Mouse (Mus musculus): ENCODE measurements around the gene Arhgef19.

- no peak for TF ChIP-seq POLR2A (IDR thresholded peaks at IDR 0.05; ENCODE audit: low read depth, low read length)
- TF ChIP-seq CTCF (conservative IDR thresholded peaks at IDR 0.05; ENCODE audit: insufficient read depth, insufficient read length, low read depth, low read length): no peak
Observed at GRCm38 (mm10) chr4:141222752-141223151, 16.5 kb upstream of the Arhgef19 start.

Measured in kidney, adult 2 months (tissue).